Mouse (Mus musculus): ENCODE results near the gene Ptpn4. TPM values are rescaled to one million over a fixed set of nuclear protein-coding genes. Genes with fewer than 3 reads are reported as not detected.

The Ptpn4 gene
- polyA plus RNA-seq, 1 experiment from 2014 or later = 15.2 TPM

GRCm38 (mm10) chr1:119836479-119837015, 866 bp downstream of the Ptpn4 start:
- ATAC-seq = peak; percentile 6; the same call in 1 of the 2 replicates
- Histone ChIP-seq H3K4me2 (ENCODE audit: low read length) (peak overlapping the region; percentile 64), H3K36me3 (ENCODE audit: control insufficient read depth, insufficient read depth, low read length) (no peaks in the 10 kb centered on the region), H3K4me3 (ENCODE audit: low read depth, low read length) (peak overlapping the region; percentile 81), H3K27ac (ENCODE audit: low read depth, low read length) (peak overlapping the region; percentile 95), H3K27me3 (replicated peaks; ENCODE audit: control insufficient read depth, insufficient read depth, low read length) (no peaks in the 10 kb centered on the region), H3K4me1 (ENCODE audit: control insufficient read depth, insufficient read depth, low read length) (peaks cover 8% of the 10 kb centered on the region), H3K9ac (ENCODE audit: low read length) (peak overlapping the region; percentile 90), H3K9me3 (replicated peaks; ENCODE audit: control insufficient read depth, low read length) (no peaks in the 10 kb centered on the region)
- peak; percentile 39 for DNase-seq (ENCODE audit: low spot score)
- WGBS = under 1% methylated on average over 25 of the region's 31 CpGs

- 8% methylated on average over 9 of the region's 9 CpGs for WGBS
- ATAC-seq (no peak), DNase-seq (ENCODE audit: low spot score) (no peak)
- no peaks in the 10 kb centered on the region for H3K27me3 ChIP-seq (replicated peaks; ENCODE audit: control insufficient read depth, insufficient read depth, low read length)
- no peaks in the 10 kb centered on the region for H3K36me3 ChIP-seq (ENCODE audit: control insufficient read depth, insufficient read depth, low read length)
- H3K4me2 ChIP-seq (ENCODE audit: low read length) = peak overlapping the region; percentile 64
- peak overlapping the region; percentile 90 for H3K9ac ChIP-seq (ENCODE audit: low read length)
- peaks cover 8% of the 10 kb centered on the region for H3K4me1 ChIP-seq (ENCODE audit: control insufficient read depth, insufficient read depth, low read length)
- no peaks in the 10 kb centered on the region for H3K9me3 ChIP-seq (replicated peaks; ENCODE audit: control insufficient read depth, low read length)
- H3K4me3 ChIP-seq (ENCODE audit: low read depth, low read length) = peak overlapping the region; percentile 81
- H3K27ac ChIP-seq (ENCODE audit: low read depth, low read length) = no peak overlapping the region
Measured at GRCm38 (mm10) chr1:119835726-119836478, 1.5 kb downstream of the Ptpn4 start.

- no peak overlapping the region for H3K27ac ChIP-seq (ENCODE audit: low read depth, low read length)
- DNase-seq (ENCODE audit: low spot score) (no peak), ATAC-seq (no peak)
- H3K27me3 ChIP-seq (replicated peaks; ENCODE audit: control insufficient read depth, insufficient read depth, low read length) = no peaks in the 10 kb centered on the region
- H3K4me2 ChIP-seq (ENCODE audit: low read length) = no peak overlapping the region
- H3K9me3 ChIP-seq (replicated peaks; ENCODE audit: control insufficient read depth, low read length) = no peaks in the 10 kb centered on the region
- no peaks in the 10 kb centered on the region for H3K4me1 ChIP-seq (ENCODE audit: control insufficient read depth, insufficient read depth, low read length)
- no peaks in the 10 kb centered on the region for H3K36me3 ChIP-seq (ENCODE audit: control insufficient read depth, insufficient read depth, low read length)
- H3K9ac ChIP-seq (ENCODE audit: low read length) = no peak overlapping the region
- WGBS = 98% methylated on average over 1 of the region's 1 CpGs
- no peak overlapping the region for H3K4me3 ChIP-seq (ENCODE audit: low read depth, low read length)
Measured at GRCm38 (mm10) chr1:119828160-119828559, 9.3 kb downstream of the Ptpn4 start.

- H3K4me3 ChIP-seq (ENCODE audit: low read depth, low read length) = no peak overlapping the region
- no peaks in the 10 kb centered on the region for H3K9me3 ChIP-seq (replicated peaks; ENCODE audit: control insufficient read depth, low read length)
- no peaks in the 10 kb centered on the region for H3K36me3 ChIP-seq (ENCODE audit: control insufficient read depth, insufficient read depth, low read length)
- H3K4me1 ChIP-seq (ENCODE audit: control insufficient read depth, insufficient read depth, low read length) = no peaks in the 10 kb centered on the region
- H3K9ac ChIP-seq (ENCODE audit: low read length) = no peak overlapping the region; the same call in 1 of the 2 replicates
- H3K4me2 ChIP-seq (ENCODE audit: low read length) = no peak overlapping the region
- ATAC-seq (no peak), DNase-seq (ENCODE audit: low spot score) (peak; percentile 72)
- H3K27me3 ChIP-seq (replicated peaks; ENCODE audit: control insufficient read depth, insufficient read depth, low read length) = no peaks in the 10 kb centered on the region
- 69% methylated on average over 1 of the region's 1 CpGs for WGBS
- H3K27ac ChIP-seq (ENCODE audit: low read depth, low read length) = no peak overlapping the region
Measured at GRCm38 (mm10) chr1:119818704-119819103, 18.7 kb downstream of the Ptpn4 start.

DNA sequence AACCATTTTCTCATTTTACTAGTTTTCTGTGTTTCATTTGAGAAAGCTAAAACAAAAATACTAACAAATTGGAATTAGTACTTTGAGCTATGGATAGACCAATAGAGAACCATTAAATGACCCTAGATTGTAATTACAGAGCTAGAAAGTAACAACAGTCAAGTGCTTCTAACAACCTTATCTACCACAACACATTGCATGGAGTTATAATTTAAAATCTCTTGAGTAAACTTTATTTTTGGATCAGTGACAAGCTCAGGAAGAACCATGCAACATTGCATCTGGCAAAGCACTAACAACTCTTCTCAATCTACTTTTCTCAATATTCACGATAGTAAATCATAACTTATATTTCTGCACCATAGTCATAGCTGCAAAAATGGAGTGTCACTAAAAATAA, 29.7 kb downstream of the Ptpn4 start:
- H3K4me3 ChIP-seq (ENCODE audit: low read depth, low read length) = no peak overlapping the region
- no peak overlapping the region for H3K27ac ChIP-seq (ENCODE audit: low read depth, low read length)
- no peaks in the 10 kb centered on the region for H3K36me3 ChIP-seq (ENCODE audit: control insufficient read depth, insufficient read depth, low read length)
- no peaks in the 10 kb centered on the region for H3K9me3 ChIP-seq (replicated peaks; ENCODE audit: control insufficient read depth, low read length)
- 95% methylated on average over 1 of the region's 1 CpGs for WGBS
- H3K9ac ChIP-seq (ENCODE audit: low read length) = no peak overlapping the region
- no peaks in the 10 kb centered on the region for H3K27me3 ChIP-seq (replicated peaks; ENCODE audit: control insufficient read depth, insufficient read depth, low read length)
- H3K4me2 ChIP-seq (ENCODE audit: low read length) = no peak overlapping the region
- no peaks in the 10 kb centered on the region for H3K4me1 ChIP-seq (ENCODE audit: control insufficient read depth, insufficient read depth, low read length)
- no peak for DNase-seq (ENCODE audit: low spot score)
- ATAC-seq = no peak

DNA sequence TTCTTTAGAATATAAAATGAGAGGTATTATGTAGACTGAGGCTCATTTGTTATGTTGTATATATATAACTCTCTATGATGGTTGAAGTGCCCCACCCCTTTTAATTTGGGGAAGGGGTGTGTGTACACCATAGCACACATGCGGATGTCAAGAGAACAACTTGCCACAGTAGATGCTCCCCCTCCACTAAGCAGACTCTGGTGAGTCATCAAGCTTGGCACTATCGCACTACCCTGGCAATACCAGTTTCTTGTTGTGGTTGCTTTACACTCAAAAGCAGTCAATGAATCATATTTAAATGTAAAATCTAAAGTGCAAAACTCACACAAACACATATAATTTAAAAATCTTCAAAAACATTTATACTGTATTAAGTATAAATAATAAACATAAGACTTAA, 31.4 kb downstream of the Ptpn4 start:
- DNase-seq (ENCODE audit: low spot score) (no peak), ATAC-seq (no peak)
- H3K4me2 ChIP-seq (ENCODE audit: low read length) = no peak overlapping the region
- no peaks in the 10 kb centered on the region for H3K27me3 ChIP-seq (replicated peaks; ENCODE audit: control insufficient read depth, insufficient read depth, low read length)
- no peak overlapping the region for H3K27ac ChIP-seq (ENCODE audit: low read depth, low read length)
- WGBS = 88% methylated on average over 2 of the region's 2 CpGs
- no peak overlapping the region for H3K4me3 ChIP-seq (ENCODE audit: low read depth, low read length)
- no peaks in the 10 kb centered on the region for H3K4me1 ChIP-seq (ENCODE audit: control insufficient read depth, insufficient read depth, low read length)
- H3K36me3 ChIP-seq (ENCODE audit: control insufficient read depth, insufficient read depth, low read length) = 0 out of 2 replicates have a peak, but pooled peaks cover under 1% of the 10 kb centered on the region
- no peak overlapping the region for H3K9ac ChIP-seq (ENCODE audit: low read length)
- H3K9me3 ChIP-seq (replicated peaks; ENCODE audit: control insufficient read depth, low read length) = no peaks in the 10 kb centered on the region

GRCm38 (mm10) chr1:119804586-119804985, 32.8 kb downstream of the Ptpn4 start:
- no peaks in the 10 kb centered on the region for H3K4me1 ChIP-seq (ENCODE audit: control insufficient read depth, insufficient read depth, low read length)
- H3K4me2 ChIP-seq (ENCODE audit: low read length) = no peak overlapping the region
- no peaks in the 10 kb centered on the region for H3K9me3 ChIP-seq (replicated peaks; ENCODE audit: control insufficient read depth, low read length)
- no peaks in the 10 kb centered on the region for H3K27me3 ChIP-seq (replicated peaks; ENCODE audit: control insufficient read depth, insufficient read depth, low read length)
- H3K9ac ChIP-seq (ENCODE audit: low read length) = no peak overlapping the region
- WGBS = 47% methylated on average over 1 of the region's 1 CpGs
- no peak overlapping the region for H3K4me3 ChIP-seq (ENCODE audit: low read depth, low read length)
- DNase-seq (ENCODE audit: low spot score) (no peak), ATAC-seq (no peak)
- H3K36me3 ChIP-seq (ENCODE audit: control insufficient read depth, insufficient read depth, low read length) = 0 out of 2 replicates have a peak, but pooled peaks cover 2% of the 10 kb centered on the region
- no peak overlapping the region for H3K27ac ChIP-seq (ENCODE audit: low read depth, low read length)

GRCm38 (mm10) chr1:119795174-119795573, 42.2 kb downstream of the Ptpn4 start:
- Histone ChIP-seq H3K27ac (ENCODE audit: low read depth, low read length) (no peak overlapping the region), H3K9me3 (replicated peaks; ENCODE audit: control insufficient read depth, low read length) (no peaks in the 10 kb centered on the region), H3K36me3 (ENCODE audit: control insufficient read depth, insufficient read depth, low read length) (peaks cover 3% of the 10 kb centered on the region; the same call in 1 of the 2 replicates), H3K4me2 (ENCODE audit: low read length) (no peak overlapping the region), H3K27me3 (replicated peaks; ENCODE audit: control insufficient read depth, insufficient read depth, low read length) (no peaks in the 10 kb centered on the region), H3K4me3 (ENCODE audit: low read depth, low read length) (no peak overlapping the region), H3K4me1 (ENCODE audit: control insufficient read depth, insufficient read depth, low read length) (no peaks in the 10 kb centered on the region), H3K9ac (ENCODE audit: low read length) (no peak overlapping the region)
- DNase-seq (ENCODE audit: low spot score) (no peak), ATAC-seq (no peak)

GRCm38 (mm10) chr1:119794342-119794741, 43.1 kb downstream of the Ptpn4 start:
- Histone ChIP-seq H3K4me3 (ENCODE audit: low read depth, low read length) (no peak overlapping the region), H3K27me3 (replicated peaks; ENCODE audit: control insufficient read depth, insufficient read depth, low read length) (no peaks in the 10 kb centered on the region), H3K9me3 (replicated peaks; ENCODE audit: control insufficient read depth, low read length) (no peaks in the 10 kb centered on the region), H3K9ac (ENCODE audit: low read length) (no peak overlapping the region), H3K36me3 (ENCODE audit: control insufficient read depth, insufficient read depth, low read length) (peaks cover 3% of the 10 kb centered on the region; the same call in 1 of the 2 replicates), H3K4me1 (ENCODE audit: control insufficient read depth, insufficient read depth, low read length) (no peaks in the 10 kb centered on the region), H3K4me2 (ENCODE audit: low read length) (no peak overlapping the region), H3K27ac (ENCODE audit: low read depth, low read length) (no peak overlapping the region)
- no peak for ATAC-seq
- no peak for DNase-seq (ENCODE audit: low spot score)
- 89% methylated on average over 1 of the region's 1 CpGs for WGBS
